Mouse (Mus musculus) lung, postnatal 0 days (tissue): ENCODE data around the gene Krtap5-3.

Source experiments
- CTCF ChIP-seq: IDR thresholded peaks from 2 replicates; pipeline ENCODE4 v1.5.1; 2016; ENCODE audit warnings: antibody characterized with exemption, mild to moderate bottlenecking
- EP300 ChIP-seq: IDR thresholded peaks from 2 replicates; pipeline ENCODE4 v1.6.1; 2016; ENCODE audit warnings: antibody characterized with exemption, mild to moderate bottlenecking, control low read depth

DNA sequence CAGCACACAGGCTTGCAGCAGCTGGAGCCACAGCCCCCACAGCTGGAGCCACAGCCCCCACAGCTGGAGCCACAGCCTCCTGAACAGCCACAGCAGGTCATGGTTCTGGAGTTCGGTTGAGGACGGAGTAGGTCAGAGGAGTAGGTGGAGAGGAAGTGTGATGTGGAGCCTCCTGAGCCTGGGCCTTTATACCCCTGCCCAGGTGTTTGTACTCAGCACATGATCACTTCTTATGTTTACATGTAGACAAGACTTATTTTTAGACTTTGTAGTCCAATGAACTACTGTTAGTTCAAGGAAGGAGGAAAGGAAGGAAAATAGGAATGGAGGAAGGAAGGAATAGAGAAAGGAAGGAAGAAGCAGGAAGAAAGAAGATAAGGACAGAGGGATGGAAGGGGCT is 39.8 kb downstream of the Krtap5-3 start, which contains the start of gene Gm40460:
- no peak for TF ChIP-seq CTCF
- TF ChIP-seq EP300, result no peak
